Mouse (Mus musculus) limb, embryonic 11.5 days (tissue): ENCODE measurements around the gene Alkbh3. TPM values are rescaled to one million over a fixed set of nuclear protein-coding genes. Genes with fewer than 3 reads are reported as not detected.

Source experiments
- ATAC-seq: fragments of 200-750 bp; cut with Nextera tagmentation; 2 replicates; pipeline ENCODE4 v1.8.0; 2017; ENCODE audit warnings: low read depth; ENCODE audit not compliant: insufficient number of reproducible peaks, low FRiP score, low TSS enrichment
- DNase-seq: peaks from one replicate; pipeline ENCODE4 v3.0.0-alpha.2; 2015; ENCODE audit warnings: low spot score
- H3K27ac ChIP-seq: fragments of 300-500 bp; sonication (generic); replicated peaks from 2 replicates; pipeline ENCODE4 v1.5.1; 2014; ENCODE audit warnings: low read depth, mild to moderate bottlenecking, low read length
- H3K27me3 ChIP-seq: fragments of 300-500 bp; sonication (generic); 2 replicates; pipeline ENCODE4 v1.6.1; 2014; ENCODE audit warnings: mild to moderate bottlenecking, low read length, mixed read lengths; ENCODE audit not compliant: control insufficient read depth, insufficient read depth
- H3K36me3 ChIP-seq: fragments of 300-500 bp; sonication (generic); 2 replicates; pipeline ENCODE4 v1.6.1; 2014; ENCODE audit warnings: mild to moderate bottlenecking, low read length, moderate library complexity, mixed read lengths; ENCODE audit not compliant: control insufficient read depth, insufficient read depth
- H3K4me1 ChIP-seq: fragments of 300-500 bp; sonication (generic); 2 replicates; pipeline ENCODE4 v1.6.1; 2014; ENCODE audit warnings: low read length, mixed read lengths; ENCODE audit not compliant: control insufficient read depth, insufficient read depth
- H3K4me2 ChIP-seq: fragments of 300-500 bp; sonication (generic); 2 replicates; pipeline ENCODE4 v1.6.1; 2014; ENCODE audit warnings: low read depth, mild to moderate bottlenecking, moderate library complexity; ENCODE audit not compliant: severe bottlenecking
- H3K4me3 ChIP-seq: fragments of 300-500 bp; sonication (generic); 2 replicates; pipeline ENCODE4 v1.5.1; 2014; ENCODE audit warnings: low read depth, low read length
- H3K9ac ChIP-seq: fragments of 300-500 bp; sonication (generic); 2 replicates; pipeline ENCODE4 v1.6.1; 2014; ENCODE audit warnings: mild to moderate bottlenecking, low read length
- H3K9me3 ChIP-seq: fragments of 300-500 bp; sonication (generic); 2 replicates; pipeline ENCODE4 v1.6.1; 2016; ENCODE audit warnings: low read length; ENCODE audit not compliant: control insufficient read depth
- WGBS: fragments of 180-500 bp; shearing (Covaris S2); extraction: QIAGEN DNeasy Blood & Tissue Kit; methylation state at CpG from one replicate; pipeline ENCODE4 v1.1.7; 2014; 5-methylcytosine and 5-hydroxymethylcytosine counted together
- polyA plus RNA-seq: library from polyadenylated mRNA; unstranded; fragments of >200 nt; fragmentation: Nextera tagmentation; extraction: Ambion mirVana; gene quantifications from 2 replicates; pipeline ENCODE4 v1.2.1, GENCODE M21; 2014

The Alkbh3 gene
- polyA plus RNA-seq, 1 experiment from 2014 or later, result 58.2 TPM

DNA sequence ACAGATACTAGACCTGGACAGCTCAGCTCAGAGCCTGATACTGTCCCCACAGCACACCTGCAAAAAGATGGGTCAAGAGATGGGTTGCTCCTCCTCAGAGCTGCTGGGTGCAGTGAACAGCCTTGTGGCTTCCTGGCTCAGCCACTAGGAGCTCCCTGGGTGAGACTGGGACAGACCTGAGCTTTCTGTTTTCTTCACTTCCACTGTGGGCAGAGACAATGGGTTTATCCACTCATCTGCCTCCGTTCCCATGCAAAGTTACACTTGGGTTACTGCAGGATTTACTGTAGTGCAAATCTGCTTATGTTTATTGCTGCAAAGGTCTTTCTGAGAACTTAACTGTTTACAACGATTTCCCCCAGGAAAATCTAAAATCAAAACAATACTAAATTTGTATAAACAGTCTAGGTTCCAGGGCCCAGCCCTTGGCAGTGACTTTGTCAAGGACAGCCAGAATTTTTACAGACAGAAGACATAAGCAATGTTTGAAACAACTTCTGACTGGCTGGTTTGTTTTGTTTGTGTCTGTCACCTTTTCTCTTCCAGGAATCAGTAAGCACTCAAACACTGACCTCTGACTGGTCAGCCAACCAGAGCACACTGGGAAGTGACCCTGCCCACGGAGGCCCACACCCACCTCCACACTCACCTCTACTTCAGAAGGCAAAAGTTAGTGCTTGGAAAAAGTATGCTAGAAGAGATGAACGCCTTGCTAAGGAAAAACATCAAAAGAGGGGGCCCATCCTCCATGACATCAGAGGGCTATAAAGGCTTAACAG lies 28.0 kb downstream of the Alkbh3 start:
- H3K4me3 ChIP-seq, result no peak overlapping the region
- H3K9me3 ChIP-seq, result no peaks in the 10 kb centered on the region
- no peaks in the 10 kb centered on the region for H3K27me3 ChIP-seq
- no peak overlapping the region for H3K4me2 ChIP-seq
- ATAC-seq (no peak), DNase-seq (no peak)
- no peaks in the 10 kb centered on the region for H3K4me1 ChIP-seq
- 84% methylated on average over 4 of the region's 4 CpGs for WGBS
- no peak overlapping the region for H3K9ac ChIP-seq
- no peak overlapping the region for H3K27ac ChIP-seq
- peaks cover 8% of the 10 kb centered on the region for H3K36me3 ChIP-seq

DNA sequence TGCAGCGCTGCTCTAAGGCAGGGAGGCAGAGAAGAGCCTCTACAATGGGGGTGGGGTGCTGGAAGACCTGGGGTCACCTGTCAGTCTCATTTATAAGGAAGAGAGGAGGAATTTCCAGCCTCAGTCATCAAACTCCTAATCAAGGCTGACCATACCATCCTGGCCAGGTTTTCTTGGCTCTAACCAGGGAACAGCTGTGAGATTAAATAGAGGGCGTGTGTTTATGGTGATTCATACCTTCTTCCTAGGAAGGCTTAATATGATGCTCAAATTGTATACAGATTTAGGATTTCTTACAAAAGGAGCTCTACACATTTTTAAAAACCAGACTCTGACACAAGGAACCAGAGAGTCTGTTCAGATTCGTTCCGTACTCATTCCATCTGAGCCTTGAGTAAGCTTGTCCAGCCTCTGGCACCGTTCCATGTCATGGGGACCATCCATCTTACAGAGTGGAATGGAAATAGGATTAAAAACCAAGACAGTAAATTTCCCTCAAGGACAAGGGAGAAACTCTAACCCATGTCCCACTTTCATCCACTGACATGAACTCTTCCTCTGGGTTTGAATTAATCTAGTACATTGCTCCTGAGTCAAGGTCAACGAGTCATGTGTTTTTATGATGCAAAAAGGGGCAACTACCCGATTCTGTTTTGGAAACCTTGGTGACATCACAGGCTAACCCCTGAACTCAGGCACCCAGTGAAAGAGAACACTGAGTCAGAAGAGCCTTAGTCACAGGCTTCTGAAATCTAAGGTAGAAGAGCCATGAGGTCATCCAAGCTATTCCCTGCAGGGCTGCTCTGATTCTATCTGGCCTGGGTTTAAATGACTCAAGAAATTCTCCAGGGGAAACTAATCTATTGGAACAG lies 31.1 kb downstream of the Alkbh3 start:
- no peaks in the 10 kb centered on the region for H3K27me3 ChIP-seq
- WGBS, result 84% methylated on average over 7 of the region's 7 CpGs
- H3K36me3 ChIP-seq, result peaks cover 5% of the 10 kb centered on the region
- H3K4me3 ChIP-seq, result no peak overlapping the region
- H3K9ac ChIP-seq, result no peak overlapping the region
- no peak for DNase-seq
- H3K4me2 ChIP-seq, result no peak overlapping the region
- no peaks in the 10 kb centered on the region for H3K9me3 ChIP-seq
- H3K4me1 ChIP-seq, result peaks cover 9% of the 10 kb centered on the region; the same call in 1 of the 2 replicates
- no peak for ATAC-seq
- no peak overlapping the region for H3K27ac ChIP-seq

GRCm38 (mm10) chr2:93976436-93977252 lies 34.0 kb downstream of the Alkbh3 start:
- Histone ChIP-seq H3K4me3 (peak overlapping the region; percentile 30), H3K27ac (no peak overlapping the region), H3K4me2 (peak overlapping the region; percentile 71), H3K9me3 (no peaks in the 10 kb centered on the region), H3K4me1 (peaks cover 9% of the 10 kb centered on the region; the same call in 1 of the 2 replicates), H3K9ac (peak overlapping the region; percentile 59), H3K36me3 (peaks cover 5% of the 10 kb centered on the region), H3K27me3 (no peaks in the 10 kb centered on the region)
- 4% methylated on average over 37 of the region's 37 CpGs for WGBS
- ATAC-seq, result peak; percentile 78
- peak; percentile 73 for DNase-seq

DNA sequence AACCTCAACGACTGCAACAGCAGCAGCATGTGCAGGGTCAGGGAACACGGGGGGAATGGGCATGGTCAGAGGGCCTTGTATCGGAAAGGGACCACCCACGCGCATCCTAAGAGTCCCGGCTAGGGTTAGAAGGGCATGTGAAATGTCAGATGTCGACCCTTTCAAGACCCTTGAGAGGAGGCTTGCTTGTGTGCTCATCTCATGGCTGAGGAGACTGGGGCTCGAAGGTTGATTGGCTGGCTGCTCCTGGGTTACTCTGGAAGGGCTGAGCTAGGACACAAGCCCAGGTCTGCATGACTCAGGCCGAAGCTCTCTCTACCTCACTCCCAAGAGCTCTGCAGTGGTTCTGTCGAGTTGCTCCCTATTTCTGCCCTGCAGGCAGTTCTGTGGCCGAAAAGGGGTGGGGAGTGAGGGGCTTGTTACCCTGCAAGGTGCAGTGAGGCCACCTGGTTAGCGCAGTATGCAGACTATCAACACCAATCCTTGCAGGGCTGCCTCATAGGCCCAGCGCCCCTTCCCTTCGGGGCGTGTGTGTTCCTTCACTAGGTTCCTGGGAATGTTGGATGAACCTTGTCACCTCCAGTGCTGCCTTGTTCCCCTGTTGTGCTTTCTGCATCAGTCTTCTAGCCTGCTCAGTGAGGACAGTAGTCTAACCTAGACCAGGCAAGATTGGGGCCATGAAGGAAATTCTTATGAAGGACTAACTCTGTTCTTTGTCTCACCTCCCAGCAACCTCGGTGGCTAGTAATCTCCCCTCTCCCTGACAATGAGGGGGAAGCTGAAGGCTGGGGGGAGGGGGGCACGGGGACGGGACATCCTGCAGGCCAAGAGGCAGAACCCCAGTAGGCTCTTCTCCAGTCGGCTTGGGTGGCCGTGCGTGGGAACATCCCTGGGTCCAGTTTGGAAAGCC lies 34.8 kb downstream of the Alkbh3 start:
- Histone ChIP-seq H3K4me3 (peak overlapping the region; percentile 30), H3K4me1 (peaks cover 9% of the 10 kb centered on the region; the same call in 1 of the 2 replicates), H3K4me2 (peak overlapping the region; percentile 71), H3K27me3 (no peaks in the 10 kb centered on the region), H3K9me3 (no peaks in the 10 kb centered on the region), H3K9ac (peak overlapping the region; percentile 59; the same call in 1 of the 2 replicates), H3K27ac (no peak overlapping the region), H3K36me3 (peaks cover 3% of the 10 kb centered on the region; the same call in 1 of the 2 replicates)
- ATAC-seq (peak; percentile 31), DNase-seq (peak; percentile 42)
- 19% methylated on average over 21 of the region's 21 CpGs for WGBS

DNA sequence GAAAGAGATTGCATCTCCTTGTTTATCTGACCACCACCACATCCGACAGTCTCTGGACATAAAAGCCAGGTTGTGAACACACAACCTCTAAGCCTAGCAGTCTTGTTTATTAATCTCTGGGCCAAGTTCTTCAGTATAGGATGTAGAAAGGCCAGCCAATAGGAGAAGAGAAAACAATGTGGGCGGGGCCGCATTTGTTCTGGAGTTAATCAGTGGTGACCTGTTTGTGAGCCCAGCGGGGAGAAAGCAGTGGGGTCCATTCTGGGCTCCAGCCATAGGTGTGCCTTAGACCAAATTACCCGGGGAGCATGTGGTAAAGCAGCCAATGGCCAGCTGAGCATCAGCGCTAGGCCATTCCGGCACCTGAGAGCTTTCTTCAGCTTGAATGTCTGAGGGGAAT lies 35.6 kb downstream of the Alkbh3 start:
- H3K4me3 ChIP-seq, result no peak overlapping the region
- H3K9ac ChIP-seq, result no peak overlapping the region
- no peaks in the 10 kb centered on the region for H3K9me3 ChIP-seq
- no peak for ATAC-seq
- 46% methylated on average over 7 of the region's 7 CpGs for WGBS
- no peaks in the 10 kb centered on the region for H3K27me3 ChIP-seq
- peak; percentile 30 for DNase-seq
- no peaks in the 10 kb centered on the region; the same call in 1 of the 2 replicates for H3K36me3 ChIP-seq
- peaks cover 9% of the 10 kb centered on the region; the same call in 1 of the 2 replicates for H3K4me1 ChIP-seq
- H3K4me2 ChIP-seq, result no peak overlapping the region
- no peak overlapping the region for H3K27ac ChIP-seq

DNA sequence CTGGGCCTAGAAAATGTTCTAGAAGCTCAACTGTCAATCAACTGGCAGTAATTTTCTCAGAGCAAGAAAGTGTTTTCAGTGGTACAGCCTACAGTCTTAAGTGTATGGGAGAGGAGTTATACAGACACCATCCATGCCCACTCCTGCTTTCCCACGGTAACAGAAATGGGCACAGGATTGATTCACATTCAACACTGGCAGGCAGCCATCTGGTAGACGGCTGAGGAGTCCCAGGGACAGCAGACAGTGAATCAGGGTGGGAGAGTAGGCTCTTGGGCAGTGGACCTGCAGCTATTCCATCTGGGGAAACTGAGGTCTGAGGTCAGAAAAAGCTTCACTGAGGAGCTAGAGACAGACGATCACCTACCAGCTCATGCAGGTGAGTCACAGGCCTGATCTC lies 39.0 kb downstream of the Alkbh3 start:
- WGBS, result 72% methylated on average over 3 of the region's 3 CpGs
- Histone ChIP-seq H3K4me2 (no peak overlapping the region), H3K4me3 (no peak overlapping the region), H3K9me3 (no peaks in the 10 kb centered on the region), H3K9ac (no peak overlapping the region), H3K36me3 (no peaks in the 10 kb centered on the region), H3K27ac (no peak overlapping the region), H3K4me1 (peaks cover 9% of the 10 kb centered on the region; the same call in 1 of the 2 replicates), H3K27me3 (no peaks in the 10 kb centered on the region)
- ATAC-seq, result no peak
- no peak for DNase-seq

GRCm38 (mm10) chr2:93964494-93965160 lies 46.0 kb downstream of the Alkbh3 start:
- 67% methylated on average over 7 of the region's 7 CpGs for WGBS
- no peak for DNase-seq

More at GRCm38 (mm10) chr2:93964494-93965160, 46.0 kb downstream of the Alkbh3 start:
- no peak for ATAC-seq
- no peaks in the 10 kb centered on the region for H3K36me3 ChIP-seq
- H3K4me3 ChIP-seq, result no peak overlapping the region
- H3K4me2 ChIP-seq, result no peak overlapping the region
- H3K9me3 ChIP-seq, result no peaks in the 10 kb centered on the region
- no peak overlapping the region for H3K9ac ChIP-seq
- no peak overlapping the region for H3K27ac ChIP-seq
- H3K4me1 ChIP-seq, result no peaks in the 10 kb centered on the region
- no peaks in the 10 kb centered on the region for H3K27me3 ChIP-seq
